Mouse (Mus musculus) kidney, adult 8-10 months (tissue): ENCODE results near the gene Pxt1.

Source experiments
- DNase-seq, 2 experiments: peaks; one replicate each; pipeline ENCODE4 v3.0.0; 2022

Gene Pxt1

DNA sequence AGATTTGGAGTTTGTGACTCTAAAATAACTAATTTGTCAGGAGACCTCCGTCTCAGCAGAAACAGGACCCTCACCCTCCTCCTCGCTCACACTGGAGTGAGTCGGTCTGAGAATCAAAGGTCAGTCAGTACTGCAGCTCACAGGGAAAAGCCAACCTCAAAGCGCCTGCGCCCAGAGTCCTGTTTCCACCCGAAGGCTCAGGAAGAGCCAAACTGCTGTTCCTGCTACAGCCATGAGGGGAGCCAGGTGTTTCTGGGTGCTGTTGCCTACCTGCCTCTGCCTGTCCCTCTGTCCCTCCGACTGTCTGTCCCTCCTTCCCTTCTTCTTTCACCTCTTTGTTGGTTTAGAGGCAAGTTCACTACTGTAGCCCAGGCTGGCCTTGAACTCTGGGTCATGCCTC is 33.5 kb downstream of the Pxt1 start:
- peak; percentile 51 to 61 for DNase-seq

DNA sequence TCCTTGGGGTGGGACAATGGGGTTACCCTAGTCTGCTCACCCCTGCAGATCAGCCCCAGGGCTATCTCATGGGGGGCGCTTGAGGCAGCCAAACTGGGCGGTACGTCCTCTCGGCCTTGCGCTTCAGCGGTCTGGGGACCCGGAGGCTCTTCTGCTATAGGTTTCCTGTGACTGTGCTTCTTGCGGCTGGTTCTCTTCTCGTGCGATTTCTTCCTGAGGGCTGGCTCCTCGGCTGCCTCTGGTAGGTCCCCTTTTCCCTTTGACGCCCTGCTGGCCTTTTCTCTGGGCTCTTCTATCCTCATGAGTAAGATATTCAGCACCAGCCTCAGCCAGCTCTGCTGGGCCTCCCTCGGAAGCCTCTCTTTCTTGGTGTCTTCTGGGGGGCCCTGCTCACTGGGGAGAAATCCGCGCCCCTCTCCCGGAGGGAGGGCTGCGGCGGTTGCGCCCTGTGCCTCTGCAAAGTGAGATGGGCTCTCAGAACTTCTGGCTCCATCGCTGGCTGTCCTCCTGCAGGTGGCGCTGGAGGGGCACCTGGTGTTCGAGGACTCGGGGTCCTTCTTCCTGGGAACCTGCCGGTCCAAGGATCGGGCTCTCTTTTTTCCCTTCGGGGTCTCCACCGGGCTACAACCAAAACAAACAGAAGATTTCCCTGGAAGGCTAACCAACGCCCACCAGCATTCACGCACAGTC is 34.2 kb downstream of the Pxt1 start:
- peak in 1 of 2 experiments; percentile 63 for DNase-seq

DNA sequence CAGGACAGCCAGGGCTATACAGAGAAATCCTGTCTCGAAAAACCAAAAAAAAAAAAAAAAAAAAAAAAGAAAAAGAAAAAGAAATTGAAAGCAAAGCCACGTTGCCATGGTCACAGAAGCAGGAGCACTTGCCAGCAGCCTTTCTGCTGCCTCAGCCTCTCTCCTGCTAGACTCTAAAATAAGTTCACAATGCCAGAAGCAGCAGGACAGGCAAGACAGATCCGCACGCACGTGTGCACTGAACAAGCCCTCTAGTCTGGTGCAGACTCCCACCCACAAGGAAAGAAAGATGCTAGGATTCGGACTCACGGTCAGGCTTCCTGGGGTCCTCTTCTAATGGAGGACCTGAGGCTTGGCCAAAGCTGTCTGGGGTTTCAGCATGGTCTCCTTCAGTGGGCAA is 35.7 kb downstream of the Pxt1 start:
- no peak for DNase-seq

DNA sequence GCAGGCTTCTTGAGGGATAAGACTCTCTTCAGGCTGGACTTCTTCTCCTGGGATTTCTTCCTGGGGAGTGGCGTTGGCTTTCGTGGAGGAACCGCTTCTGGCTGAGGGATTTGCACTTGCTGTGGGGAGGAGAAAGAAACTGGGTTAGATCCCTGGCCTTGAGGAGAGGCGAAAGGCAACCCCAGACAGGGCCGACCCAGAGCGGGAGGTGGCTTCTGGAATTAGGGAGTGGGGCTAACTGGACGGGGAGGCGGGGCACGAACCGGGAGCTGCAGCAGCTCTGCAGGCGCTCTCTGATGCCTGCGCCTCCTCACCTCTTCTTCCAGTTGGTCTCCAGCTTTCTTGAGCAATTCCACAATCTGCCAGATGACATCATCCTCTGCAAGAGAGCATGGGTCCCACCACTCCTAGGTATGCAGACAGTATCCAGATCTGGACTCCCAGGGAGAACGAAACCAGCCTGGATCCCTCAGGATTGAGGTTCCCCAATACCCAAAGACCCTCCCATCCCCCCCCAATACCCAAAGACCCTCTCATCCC is 38.2 kb downstream of the Pxt1 start:
- no peak for DNase-seq

DNA sequence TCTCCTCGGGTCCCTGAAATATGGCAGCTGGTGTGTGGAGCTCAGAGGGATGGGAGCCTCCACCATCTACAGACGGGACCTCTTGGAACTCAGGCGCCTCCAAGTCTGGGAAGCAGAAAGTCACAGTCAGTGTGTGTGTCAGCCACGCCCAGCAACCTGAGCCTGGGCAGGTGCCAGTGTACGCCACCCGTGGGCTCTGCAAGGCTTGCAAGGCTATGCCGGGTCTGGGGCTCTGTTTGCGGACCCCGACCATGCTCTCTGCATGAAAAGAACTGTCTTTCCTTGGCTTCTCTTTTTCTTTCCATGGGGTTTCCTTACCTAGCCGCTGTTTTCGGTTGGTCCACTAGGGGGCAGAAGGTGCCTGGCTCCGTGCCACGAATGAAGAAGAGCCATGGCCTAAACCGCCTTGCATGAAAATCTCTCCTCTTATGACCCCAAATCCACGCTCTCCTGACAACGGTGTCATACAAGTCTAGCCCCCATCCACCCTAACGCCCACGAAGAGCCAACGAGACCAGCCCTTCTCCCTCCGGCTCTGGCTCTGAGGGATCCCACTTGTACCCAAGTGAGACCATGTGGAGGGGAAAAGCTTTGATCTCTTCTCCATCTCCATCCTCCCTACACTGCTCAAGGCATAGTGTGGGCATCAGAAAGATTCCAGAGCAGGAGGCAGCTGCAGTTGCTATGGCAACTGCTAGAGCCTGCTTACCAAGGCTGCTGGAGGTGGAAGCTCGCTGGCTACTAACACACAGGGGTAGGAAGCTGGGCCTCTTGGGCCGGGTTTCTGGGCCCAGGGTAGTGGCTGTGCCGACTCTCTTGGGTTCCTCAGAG is 38.9 kb downstream of the Pxt1 start:
- peak in 1 of 2 experiments; percentile 73 for DNase-seq

DNA sequence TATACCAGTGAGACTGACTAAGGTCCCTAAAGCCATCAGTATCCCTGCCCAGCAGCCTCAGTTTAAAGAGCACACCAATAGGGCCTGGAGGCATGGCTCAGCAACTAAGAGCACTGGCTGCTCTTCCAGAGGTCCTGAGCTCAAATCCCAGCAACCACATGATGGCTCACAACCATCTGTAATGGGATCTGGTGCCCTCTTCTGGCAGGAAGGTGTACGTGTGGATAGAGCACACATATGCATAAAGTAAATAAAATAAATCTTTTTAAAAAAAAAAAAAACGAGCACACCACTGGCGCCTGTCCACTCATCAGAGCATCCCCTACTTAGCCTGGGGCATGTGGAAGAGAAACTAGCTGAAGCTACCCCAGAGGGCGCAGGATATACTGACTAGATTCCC is 42.1 kb downstream of the Pxt1 start:
- DNase-seq = no peak

DNA sequence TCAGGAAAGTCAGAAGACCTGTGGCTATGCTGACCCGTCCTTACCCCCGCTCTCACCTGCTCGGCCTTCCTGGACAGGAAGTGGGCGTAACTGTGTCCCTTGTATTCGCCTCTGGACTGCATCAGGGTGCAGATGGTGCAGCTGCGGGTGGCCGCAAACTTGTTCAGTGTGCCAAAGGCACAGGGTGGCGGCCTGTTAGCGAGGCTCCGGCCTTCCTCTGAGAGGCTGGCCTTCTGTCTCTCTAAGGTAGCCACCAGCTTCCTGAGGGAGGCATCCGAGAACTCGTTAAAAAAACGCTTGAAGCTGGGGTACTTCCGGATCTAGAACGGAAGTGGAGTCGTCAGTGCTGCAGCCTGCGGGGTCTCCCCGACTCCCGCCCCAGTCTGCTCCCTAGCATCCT is 44.2 kb downstream of the Pxt1 start:
- no peak for DNase-seq

DNA sequence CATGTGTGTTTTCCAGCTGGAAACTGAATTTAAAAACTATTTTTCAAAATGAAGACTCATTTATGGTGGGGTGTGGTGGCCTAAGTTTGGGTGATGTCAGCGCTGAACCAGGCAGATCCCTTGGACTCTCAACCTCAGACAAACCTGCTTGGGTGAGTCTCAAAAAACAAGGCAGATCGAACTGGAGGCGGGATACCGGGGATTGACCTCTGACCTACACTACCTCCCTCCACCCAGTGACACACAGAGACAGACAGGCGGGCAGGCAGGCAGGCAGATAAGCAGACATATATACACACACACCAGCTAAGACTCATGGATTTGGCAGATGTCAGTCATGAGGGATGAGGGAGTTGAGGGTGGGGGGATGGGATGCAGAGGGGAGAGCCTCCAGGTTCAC is 45.4 kb downstream of the Pxt1 start:
- no peak for DNase-seq

DNA sequence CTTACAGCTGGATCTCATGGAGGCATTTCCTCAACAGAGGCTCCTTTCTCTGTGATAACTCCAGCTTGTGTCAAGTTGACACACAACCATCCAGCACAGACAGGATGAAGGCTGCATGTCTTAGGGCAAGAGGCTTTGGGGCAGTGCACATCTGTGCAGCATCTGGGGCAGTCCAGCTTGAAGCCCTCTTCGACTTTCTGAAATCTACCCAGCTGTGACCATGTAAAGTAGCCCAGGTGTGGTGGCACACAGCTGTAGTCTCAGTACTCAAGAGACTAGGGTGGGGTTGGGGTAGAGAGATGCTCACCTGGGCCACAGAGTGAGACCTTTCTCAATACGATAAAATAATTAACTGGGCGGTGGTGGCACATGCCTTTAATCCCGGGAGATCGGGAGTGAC is 45.8 kb downstream of the Pxt1 start:
- no peak for DNase-seq

DNA sequence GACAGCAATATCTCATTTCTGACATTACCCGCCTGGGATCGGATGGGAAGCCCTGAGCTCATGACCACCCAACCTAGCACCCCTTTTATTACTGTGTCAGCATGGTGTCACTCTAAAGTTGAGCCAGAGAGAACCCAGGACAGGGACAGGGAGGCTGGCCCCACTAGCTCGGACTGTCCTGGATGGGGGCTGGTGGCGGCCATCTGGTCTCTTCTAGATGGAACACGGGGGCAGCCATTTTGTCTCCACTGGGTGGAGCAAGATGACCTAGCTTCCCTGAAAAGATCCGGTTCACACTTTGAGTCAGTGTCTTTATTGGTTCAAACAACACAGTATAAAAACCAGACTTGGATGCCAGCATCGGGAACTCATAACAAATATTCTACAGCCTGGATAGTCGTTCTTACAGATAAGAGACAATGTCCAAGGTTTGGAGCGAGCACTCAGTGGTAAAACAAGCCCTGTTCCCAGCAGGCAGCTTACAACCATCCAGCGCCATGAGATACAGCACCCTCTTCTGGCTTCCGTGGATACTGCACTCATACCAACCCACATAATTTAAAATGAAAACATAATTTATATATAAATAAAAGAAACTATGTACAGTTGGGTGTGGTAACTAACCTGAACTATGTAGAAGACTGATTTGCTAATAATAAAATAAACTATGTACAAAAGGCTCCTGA is 47.4 kb downstream of the Pxt1 start:
- no peak for DNase-seq

DNA sequence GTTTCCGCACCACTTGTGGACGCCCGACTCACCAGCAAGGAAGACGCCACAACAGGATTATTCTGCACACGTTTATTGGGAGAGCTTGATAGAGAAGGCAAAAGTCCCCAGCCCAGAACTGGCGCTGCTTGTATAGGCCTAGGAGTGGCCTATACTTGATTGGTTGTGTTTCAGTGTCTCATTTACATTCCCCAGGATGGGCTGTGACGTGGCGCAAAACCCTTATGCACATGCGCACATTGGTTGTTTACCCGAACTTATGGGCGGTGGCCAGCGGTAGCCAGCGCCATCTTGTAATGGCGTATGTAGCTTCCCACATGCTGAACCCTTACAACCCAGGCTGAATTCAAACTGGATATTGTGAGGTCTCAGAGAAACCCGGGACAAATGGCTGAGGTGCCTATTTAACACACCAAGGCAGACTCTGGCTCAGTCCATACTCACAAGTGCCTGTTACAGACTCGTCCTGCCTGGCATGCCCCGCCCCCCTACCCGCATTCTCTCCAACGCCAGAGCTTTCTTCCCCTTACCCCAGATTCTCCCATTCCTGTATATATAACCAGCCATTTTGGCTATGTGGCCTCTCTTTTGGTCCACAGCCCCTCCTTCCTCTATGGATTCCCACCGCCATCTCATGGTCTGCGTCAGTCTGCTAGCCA is 48.3 kb downstream of the Pxt1 start:
- DNase-seq = no peak

DNA sequence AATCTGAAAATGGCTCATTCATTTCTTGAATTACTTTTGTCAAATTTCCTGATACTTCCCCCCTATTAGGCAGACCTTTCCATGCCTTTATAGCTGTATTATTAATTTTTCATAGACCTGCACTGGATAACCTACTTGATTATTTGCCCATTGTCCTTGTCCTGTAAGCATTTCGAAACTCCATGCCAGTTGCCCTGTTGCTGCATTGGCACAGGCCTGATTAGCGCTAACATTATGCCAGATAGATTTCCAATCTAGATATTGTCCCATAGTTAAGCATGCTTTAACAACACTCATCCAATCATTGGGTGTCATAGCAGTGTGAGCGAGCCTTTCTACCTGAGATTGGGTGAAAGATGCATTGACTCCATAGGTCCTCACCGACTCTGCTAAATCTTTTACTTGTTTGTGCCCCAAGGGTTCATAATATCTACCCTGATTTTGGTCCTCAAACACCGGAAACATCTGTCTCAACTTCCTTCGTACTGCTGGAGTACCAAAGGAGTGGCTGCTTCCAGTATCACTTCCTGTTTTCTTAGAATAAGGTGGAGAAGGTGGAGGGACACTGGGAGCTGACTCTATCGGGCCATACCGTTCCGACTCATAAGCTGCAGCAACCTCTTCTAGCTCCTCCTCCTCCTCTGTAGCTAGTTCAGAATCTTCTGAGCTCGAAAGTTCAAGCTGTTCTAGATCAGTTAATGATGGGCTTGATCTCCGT is 49.4 kb downstream of the Pxt1 start:
- DNase-seq = no peak

DNA sequence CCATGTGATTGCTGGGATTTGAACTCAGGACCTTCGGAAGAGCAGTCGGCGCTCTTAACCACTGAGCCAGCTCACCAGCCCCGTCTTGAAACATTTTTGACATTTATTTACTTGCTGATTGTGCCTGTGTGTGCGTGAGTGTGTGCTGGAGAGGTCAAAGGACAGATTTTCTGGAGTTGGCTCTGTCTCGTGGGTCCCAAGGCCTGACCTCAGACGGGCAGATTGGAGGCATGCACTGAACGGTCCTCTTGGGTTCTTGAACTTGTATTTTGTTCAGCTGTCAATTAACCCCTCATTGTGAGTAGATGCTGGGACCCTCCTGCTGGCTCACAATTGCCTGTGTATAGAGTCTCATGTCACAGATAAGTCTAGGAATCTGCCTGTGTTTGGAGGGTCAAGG is 57.4 kb downstream of the Pxt1 start:
- no peak for DNase-seq

DNA sequence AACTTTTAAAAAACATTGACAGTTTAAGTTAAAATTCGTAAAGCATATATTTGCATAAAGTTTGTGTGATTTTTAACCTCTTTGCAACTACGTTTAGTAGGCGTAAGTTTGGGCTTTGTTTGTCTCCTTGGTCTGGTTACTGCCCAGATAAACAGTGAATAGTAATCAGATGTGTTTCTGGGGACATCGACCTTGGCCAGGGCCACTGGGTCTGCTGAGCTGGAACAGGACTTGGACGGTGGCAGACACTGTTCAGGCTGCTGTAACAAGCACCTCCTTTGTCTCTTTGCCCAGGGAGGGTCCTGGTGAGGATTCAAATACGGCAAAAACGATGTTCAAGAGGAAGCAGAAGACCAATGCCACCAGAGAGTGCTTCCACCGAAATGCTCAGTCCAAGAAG is 58.4 kb downstream of the Pxt1 start:
- DNase-seq = no peak
